Mouse (Mus musculus): ENCODE results near the gene Defa35.
"Not testable (repeated sequence)": the region's sequence is repeated elsewhere in the genome, so short reads cannot be mapped to it uniquely, and the experiment has no call there.

Gene Defa35

GRCm38 (mm10) chr8:21064738-21065137 is at the start of gene Defa35:
Gene Defa35 (plus strand): TSS chr8:21065038.
- not testable (repeated sequence) for DNase-seq (ENCODE audit: low spot score in 2 of 2)

- not testable (repeated sequence) for DNase-seq (ENCODE audit: low spot score in 2 of 2)
Measured at GRCm38 (mm10) chr8:21025245-21025644, 39.6 kb upstream of the Defa35 start, which contains the start of gene Defa21. Gene Defa21 (plus strand): TSS chr8:21025545.

- DNase-seq (ENCODE audit: low spot score in 2 of 2) = not testable (repeated sequence)
Measured at GRCm38 (mm10) chr8:21054747-21055146, 10.1 kb upstream of the Defa35 start, which contains the start of gene Defa23. Gene Defa23 (plus strand): TSS chr8:21055047.

GRCm38 (mm10) chr8:21084142-21084541 is 19.3 kb downstream of the Defa35 start, which contains the start of gene Defa25:
Gene Defa25 (plus strand): TSS chr8:21084442.
- DNase-seq (ENCODE audit: low spot score in 2 of 2) = not testable (repeated sequence)

GRCm38 (mm10) chr8:21093106-21093505 is 28.3 kb downstream of the Defa35 start:
- no peak for DNase-seq (ENCODE audit: low spot score in 2 of 2)

- DNase-seq (ENCODE audit: low spot score in 2 of 2) = not testable (repeated sequence)
Measured at GRCm38 (mm10) chr8:21095950-21096349, 31.1 kb downstream of the Defa35 start, which contains the start of gene Gm14851. Gene Gm14851 (minus strand): TSS chr8:21096050.
